Mouse (Mus musculus) macrophage (primary cell): ENCODE data around the gene Mtcp1. TPM values are rescaled to one million over a fixed set of nuclear protein-coding genes. Genes with fewer than 3 reads are reported as not detected.

Experiments
- polyA plus RNA-seq: library from polyadenylated mRNA; stranded (reverse); fragments of 250-400 nt; gene quantifications from 3 replicates; pipeline ENCODE4 v1.2.4, GENCODE M21; 2018; ENCODE audit warnings: inconsistent platforms

Gene Mtcp1
- polyA plus RNA-seq, 1 experiment from 2014 or later, result 7.3 TPM

Other genes with a start within 250 kb of the Mtcp1 start
- 44.5 to 78.1 TPM (median 48.7 TPM) in 3 replicates for gene Fundc2, start 34.2 kb downstream of the Mtcp1 start, polyA plus RNA-seq
- gene F8, start 34.0 kb downstream of the Mtcp1 start, polyA plus RNA-seq, result 0.15 to 0.36 TPM (median 0.29 TPM) in 3 replicates
- gene Cmc4, start within 50 bp of the Mtcp1 start, polyA plus RNA-seq, result 10.3 to 27.7 TPM (median 17.2 TPM) in 3 replicates
- 19.2 to 51.9 TPM (median 20.4 TPM) in 3 replicates for gene Brcc3, start within 50 bp of the Mtcp1 start, polyA plus RNA-seq
- 29.7 to 41.6 TPM (median 37.2 TPM) in 3 replicates for gene Vbp1, start 97.7 kb upstream of the Mtcp1 start, polyA plus RNA-seq
- gene Rab39b, start 161.6 kb upstream of the Mtcp1 start, polyA plus RNA-seq, result not detected in 3 replicates